Mouse (Mus musculus) hematopoietic stem cell, adult 5-6 weeks (primary cell): ENCODE results near the gene Chchd10. TPM values are rescaled to one million over a fixed set of nuclear protein-coding genes. Genes with fewer than 3 reads are reported as not detected.
A peak's percentile ranks its signal among the peaks of the same experiment; 100 is the strongest.
"Not testable (repeated sequence)": the region's sequence is repeated elsewhere in the genome, so short reads cannot be mapped to it uniquely, and the experiment has no call there.

ENCODE experiments used
- ATAC-seq, 2 experiments: fragments of 125-278 bp in 1 of 2; replicated peaks in 1 of 2; 2 replicates each; pipeline ENCODE4 v1.8.0; 2016 to 2017; ENCODE audit warnings: inconsistent platforms in 2 of 2, mild to moderate bottlenecking in 2 of 2, moderate number of reproducible peaks in 2 of 2, low read depth in 1 of 2, moderate TSS enrichment in 1 of 2; ENCODE audit not compliant: low FRiP score in 2 of 2, poor library complexity in 2 of 2, severe bottlenecking in 2 of 2, insufficient read depth in 1 of 2, low TSS enrichment in 1 of 2
- total RNA-seq: library from RNA; stranded (forward); fragments of 172-1452, 232-1000 nt; gene quantifications from 2 replicates; pipeline ENCODE4 v1.2.3, GENCODE M21; 2017

Chchd10 gene
- total RNA-seq = 12.6 and 52.1 TPM in 2 replicates

DNA sequence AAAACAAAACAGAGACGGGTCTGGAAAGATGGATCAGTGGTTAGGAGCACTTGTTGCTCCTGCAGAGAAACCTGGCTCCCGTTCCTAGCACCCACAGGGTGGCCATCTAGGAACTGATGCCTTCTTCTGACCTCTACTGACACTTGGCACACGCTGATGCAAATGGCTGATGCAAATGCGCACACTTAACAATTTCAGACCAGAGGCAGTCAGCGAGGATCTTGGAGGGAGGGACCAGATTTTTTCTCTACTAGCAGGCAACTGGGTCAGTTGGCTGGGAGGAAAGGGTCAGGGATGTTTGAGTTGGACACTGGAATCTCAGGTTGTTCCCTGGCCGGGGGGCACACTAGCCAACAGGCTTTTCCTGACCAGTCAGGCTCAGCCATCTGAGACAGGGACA lies at the start of gene Chchd10:
Chchd10 (plus strand) TSS at position 240 of the 400 bp plus-strand sequence.
- ATAC-seq = no peak

DNA sequence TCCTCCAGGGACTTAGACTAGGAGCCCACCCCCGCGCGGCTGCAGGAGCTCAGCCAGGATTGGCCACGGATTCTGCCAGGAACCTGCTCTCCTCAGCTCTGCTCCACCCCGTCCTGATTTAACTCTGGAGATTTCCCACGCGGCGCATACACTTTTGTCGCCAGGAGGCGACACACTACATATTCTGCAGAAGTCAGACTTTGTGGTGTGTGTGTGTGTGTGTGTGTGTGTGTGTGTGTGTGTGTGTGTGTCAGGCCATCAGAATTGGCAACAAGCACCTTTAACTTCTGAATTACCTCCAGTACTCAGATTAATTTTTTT lies 49.7 kb upstream of the Chchd10 start:
- peak in 1 of 2 experiments; percentile 69; a peak in 2 of 4 replicates for ATAC-seq

DNA sequence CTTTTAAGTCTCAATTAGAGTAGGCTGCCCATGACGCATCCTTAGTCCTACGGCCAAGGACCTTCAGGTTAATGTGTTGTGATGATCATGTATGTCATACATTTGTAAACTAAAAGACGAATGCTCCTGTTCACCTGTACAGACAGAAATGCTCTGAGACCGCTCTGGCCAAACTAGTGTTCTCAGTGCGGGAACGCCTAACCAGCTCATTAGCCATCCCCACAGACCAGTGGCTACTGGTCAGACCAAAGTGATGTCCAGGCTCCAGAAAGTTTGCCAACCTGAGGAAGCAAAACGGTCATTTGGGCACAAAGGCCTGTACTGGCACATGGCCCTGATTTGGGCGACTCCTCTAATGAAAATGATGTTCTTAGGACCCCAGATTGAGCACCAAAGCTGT lies 48.2 kb upstream of the Chchd10 start:
- ATAC-seq = no peak

DNA sequence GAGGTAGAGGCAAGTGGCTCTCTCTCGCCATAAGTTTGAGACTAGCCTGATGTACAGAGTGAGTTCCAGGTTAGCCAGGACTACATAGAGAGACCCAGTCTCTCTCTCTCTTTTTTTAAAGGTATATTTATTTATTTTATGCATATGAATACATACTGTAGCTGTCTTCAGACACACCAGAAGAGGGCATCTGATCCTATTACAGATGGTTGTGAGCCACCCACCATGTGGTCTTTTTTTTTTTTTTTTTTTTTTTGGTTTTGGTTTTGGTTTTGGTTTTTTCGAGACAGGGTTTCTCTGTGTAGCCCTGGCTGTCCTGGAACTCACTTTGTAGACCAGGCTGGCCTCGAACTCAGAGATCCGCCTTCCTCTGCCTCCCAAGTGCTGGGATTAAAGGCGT lies 45.4 kb upstream of the Chchd10 start:
- ATAC-seq = not testable (repeated sequence)

DNA sequence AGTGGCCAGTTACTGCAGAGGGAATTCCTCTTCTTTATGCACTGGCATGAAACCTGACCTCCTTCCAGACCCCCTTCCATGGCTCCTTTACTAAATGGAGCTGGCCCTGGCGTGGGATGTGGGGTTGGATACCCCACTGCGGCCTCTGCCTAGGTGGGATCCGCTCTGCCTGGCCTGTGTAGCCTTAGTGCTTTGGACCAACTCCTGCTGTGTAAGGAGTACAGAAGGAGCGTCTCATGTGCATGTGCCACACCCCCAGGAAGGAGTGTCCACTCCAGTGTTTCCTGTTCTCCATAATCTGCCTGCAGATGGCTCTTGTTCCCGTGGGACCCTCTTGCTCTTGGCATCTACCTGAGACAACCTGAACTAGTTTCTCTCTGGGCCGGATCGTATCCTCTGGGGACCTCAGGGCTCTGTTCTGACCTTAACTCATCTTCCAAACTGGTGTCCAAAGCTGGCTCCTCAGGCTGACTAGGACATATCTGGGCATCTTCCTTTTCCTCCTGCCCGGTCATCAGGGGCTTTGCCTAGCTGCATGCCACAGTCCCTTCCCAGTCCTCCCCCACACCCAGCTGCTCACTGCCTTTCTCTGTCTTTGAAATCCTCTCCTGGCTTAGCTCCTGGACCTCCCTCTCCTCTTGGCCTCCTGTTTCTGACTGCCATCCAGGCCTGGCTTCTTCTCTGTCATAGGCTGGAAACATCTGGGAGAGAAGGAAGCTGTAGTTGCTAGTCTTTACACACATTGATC lies 43.4 kb upstream of the Chchd10 start:
- ATAC-seq = no peak

DNA sequence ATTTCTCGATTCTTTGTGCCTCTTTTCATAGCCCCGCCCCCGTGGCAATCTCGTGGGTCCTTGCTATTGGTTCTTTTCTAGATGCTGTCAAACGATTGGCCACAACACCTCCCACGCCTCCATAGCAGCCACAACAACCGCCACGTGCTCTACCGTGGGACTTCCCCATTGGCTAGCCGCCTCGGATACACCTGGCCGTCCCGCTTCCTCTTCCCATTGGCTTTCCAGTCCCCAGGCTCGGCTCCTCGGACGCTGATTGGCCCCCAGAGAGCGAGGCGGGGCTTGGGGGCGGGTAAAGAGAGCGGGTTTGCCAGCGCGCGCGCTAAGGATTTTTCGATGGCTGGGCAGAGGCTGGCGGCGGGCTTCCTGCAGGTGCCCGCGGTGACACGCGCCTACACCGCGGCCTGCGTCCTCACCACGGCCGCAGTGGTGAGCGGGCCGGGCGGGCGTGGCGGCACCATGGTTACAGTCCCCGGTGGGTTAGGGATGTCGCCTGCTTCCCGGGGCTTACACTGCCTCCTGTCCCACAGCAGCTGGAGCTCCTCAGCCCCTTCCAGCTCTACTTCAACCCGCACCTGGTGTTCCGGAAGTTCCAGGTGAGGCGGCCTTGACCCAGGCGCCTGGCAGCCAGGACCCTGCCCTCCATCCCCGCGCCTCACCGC lies 39.7 kb upstream of the Chchd10 start, which contains the start of gene Derl3:
Derl3 (plus strand) TSS at position 325 of the 662 bp plus-strand sequence.
- peak; percentile 98 to 99 for ATAC-seq

DNA sequence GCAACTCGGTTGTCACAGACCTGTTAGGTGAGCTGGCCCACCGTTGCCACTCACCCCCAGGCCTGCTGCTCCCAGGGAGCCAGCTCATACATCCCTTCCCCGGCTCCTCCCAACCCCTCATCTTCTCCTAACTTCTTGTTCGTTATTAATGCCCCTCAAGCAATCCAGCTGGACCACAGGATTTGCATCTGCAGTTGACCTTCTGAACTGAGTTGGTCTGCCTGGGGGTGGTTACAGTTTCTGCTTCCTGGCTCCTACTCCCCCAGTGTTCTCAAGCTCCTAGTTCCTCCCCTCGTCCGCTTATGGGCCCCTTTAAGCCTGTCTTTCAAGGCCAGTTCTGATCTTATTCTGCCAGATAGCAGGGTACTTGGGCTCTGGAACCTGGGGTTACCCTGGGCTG lies 38.3 kb upstream of the Chchd10 start:
- no peak for ATAC-seq

DNA sequence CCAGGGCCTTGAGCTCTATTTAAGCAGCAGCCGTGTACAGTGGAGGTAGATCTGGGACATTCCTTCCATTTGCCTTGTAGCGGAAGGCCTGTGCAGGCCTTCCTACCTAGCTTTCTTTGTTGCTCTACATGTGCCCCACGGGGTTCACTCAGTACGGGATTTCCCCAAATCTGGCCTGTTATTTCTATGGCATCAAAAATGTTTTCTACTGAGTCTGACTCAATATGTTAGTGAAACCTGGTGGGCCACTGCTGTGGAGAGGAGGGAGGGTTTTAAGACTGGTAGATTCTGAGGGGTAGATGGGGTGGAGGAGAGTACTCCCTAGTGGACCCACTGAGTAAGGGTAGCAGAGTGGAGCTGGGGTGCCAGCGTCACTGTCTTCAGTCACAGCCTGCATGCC lies 37.2 kb upstream of the Chchd10 start:
- ATAC-seq = no peak

DNA sequence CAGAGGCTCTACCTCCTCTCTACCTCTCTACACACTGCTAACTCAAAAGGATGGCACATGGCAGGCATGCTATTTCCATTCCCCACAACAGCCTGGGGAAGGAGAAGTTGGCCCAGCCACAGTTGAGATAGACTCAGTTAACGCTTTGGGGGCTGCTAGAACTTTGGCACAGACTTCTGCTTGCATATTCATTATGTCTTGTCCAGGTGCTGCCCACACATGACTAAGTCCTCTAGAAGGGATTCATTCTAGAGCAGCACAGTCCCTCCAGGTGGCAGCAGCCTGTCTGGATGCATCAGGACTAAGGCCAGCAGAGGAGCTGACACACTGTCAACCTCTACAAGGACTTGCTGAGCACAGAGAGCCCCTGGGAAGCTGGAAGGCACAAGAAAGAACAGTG lies 36.7 kb upstream of the Chchd10 start:
- no peak for ATAC-seq

DNA sequence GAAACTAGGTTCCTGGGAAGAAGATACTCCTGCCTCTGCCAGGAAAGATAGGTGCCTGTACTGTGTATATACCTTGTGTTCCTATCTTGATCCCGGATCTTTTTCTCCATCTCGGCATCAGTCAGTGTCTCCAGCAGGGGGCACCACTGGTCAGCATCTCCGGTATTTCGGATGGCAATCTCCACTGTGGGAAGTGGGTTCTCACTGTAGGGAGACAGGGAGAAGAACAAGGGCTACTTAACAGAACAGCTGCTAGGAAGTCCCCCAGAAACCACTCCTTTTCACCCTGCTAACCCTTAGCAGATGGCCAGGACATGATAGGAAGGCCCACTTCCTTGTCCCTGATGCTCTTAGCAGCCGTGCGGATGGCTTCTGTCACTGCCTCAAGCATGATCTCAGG lies 35.6 kb upstream of the Chchd10 start:
- ATAC-seq = no peak

DNA sequence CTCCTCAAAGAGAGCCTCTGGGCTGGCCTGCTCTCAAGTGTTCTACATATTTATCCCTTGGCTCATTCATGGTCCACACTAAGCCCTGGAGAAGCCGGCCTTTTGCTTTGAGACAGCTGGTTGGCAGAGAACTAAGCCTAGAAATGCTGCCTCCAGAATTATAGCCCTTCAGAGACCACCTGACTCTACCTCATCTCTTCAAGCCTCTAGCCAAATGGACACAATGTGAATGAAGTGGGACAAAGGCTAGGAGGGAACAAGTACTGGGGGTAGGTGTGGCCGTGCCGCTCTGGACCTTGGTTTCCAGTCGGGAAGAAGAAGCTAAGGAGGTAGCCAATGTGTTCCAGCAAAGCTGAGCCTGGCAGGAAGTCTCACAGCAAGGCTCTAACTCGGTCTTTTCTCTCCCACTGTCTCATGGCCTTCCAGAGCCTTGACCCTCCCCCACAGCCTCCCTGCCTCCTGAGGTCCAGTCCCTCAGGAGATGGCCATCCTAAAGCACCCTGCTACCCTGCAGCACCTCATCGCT lies 34.8 kb upstream of the Chchd10 start:
- no peak for ATAC-seq

DNA sequence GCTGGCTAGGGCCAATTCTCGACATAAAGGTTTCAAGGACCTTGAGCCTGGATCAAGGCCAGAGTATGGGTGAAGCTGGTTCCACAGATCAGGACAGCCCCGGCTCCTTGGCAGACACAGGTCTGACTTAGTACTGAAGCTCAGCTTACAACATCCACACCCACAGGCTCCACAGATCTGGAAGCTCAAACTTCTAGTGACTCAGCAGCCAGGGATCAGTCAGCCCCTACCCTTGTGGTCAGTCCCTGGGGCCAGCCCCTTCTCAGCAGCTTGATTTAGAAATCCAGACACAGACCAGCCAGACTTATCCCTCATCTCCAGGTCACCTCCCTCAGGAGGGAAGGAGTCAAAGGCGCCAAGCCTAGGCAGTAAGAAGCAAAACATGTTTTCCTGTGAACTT lies 34.1 kb upstream of the Chchd10 start:
- no peak for ATAC-seq

DNA sequence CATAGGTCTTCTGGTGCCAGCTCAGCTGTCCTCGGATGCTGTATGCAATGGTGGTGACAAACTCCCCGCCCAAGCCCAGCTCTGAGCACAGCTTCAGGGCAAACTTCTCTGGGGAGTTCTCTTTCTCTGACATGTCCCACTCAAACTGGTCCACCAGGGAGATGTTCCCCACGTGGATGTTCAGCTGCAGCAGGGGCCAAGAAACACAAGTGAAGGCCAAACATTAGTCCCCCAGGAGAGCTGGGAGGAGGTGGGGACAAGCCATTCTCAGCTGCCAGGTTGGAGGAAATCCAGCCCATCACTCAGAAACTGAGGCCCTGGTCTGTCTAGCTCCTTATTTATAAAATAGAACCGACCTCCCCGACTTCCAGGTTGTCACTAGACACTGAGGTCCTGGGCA lies 28.5 kb upstream of the Chchd10 start:
- ATAC-seq = no peak

DNA sequence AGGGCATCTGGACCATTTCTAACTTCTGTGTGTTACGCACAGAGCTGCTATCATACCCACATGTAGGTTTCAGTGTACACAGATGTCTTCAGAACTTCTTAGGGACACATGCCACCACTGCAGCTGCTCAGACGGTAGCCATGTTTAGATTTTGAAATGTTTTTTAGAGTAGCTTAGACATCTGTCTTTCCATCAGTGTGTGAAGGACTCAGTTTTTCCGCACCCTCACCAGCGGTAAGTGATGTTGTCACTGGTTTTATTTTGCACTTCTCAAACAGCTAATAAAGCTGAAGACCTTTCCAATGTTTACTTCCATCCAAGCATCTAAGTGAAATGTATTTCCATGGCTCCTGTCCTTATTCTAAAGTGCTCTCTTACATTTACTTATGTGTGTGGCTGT lies 26.0 kb upstream of the Chchd10 start:
- no peak for ATAC-seq

DNA sequence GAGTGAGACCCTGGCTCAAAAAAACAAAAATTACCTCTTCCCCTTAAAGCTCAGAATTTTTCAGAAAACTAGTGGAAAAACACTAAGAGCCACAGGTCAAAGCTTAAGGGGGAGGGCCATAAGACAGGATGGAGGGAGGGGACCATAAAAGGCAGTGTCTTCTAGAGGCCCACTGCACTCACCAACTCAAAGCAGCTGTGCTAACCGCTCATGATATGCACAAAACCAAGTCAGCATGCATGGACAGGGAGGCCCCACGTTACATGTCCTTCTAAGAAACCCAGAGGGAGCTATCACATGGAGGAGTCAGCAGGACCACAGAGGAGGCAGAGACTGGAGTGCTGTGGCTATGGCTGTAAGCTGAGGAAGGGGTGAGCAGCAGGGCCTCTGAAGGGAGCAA lies 22.2 kb upstream of the Chchd10 start:
- no peak for ATAC-seq

DNA sequence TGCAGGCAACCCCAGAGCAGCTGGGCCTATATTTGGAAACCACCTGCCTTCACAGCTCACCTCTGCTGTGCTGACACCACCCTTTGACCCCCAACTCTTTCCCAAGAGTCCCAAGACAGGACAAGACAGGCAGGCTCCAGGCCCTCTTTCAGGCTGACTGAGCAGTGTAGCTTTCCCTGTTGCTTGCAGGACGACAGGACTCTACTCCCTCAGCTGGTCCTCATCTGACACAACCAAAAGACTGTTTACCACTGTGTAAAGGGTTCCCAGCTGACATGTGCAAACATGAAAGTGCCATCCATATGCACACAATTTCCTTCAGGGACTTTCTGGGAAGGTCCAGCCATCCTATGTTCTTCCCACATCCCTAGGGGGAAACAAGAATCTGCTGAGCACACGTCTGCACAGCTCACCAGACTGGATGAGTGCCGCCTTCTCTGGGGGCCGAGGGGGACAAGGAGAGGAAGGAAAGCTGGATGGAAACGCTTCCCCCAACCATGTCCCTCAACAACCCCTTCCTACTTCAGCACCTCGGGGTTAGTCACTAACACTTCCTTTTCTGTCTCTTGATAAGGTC lies 19.8 kb upstream of the Chchd10 start:
- no peak for ATAC-seq

DNA sequence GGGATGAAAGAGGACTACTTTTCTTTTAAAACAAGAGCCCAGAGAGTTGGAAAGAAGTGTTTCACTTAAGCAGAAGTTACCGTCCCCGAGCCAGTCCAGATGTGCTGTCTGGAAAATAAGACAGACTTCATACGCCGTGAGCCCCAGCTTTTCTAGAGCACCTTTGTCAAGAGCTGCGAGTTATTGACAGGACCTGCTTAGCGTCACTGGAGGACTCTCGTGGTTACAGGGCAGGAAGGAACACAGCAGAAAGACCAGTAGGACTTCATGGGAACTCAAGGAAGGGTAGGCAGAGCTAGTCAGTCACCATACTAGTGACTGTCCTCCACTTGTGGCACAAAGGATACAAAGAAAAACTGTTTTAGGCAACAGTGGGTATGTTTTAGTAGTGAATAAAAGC lies 17.4 kb upstream of the Chchd10 start:
- no peak for ATAC-seq

DNA sequence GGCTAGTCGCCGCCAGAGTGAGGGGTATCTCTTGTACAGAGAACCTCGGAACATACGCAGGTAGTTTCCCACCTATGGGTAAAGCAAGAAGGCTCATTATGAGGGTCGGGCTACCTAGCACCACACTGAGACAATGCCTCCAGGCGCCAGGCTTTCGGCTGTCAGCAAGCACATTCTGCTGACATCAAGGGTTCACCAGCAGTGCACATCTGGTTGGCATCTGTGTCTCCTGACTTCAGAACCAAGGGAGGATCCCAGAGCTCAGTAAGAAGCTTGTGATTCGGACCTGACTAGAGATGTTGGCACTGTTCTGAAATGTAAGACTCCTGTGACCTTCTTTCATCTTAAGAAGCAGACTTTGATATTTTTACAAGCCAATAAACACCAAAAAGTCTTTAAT lies 16.1 kb upstream of the Chchd10 start:
- no peak for ATAC-seq
